Mouse (Mus musculus) olfactory bulb, adult 2 months (tissue): ENCODE results near the gene Caml.

ENCODE experiments used
- CTCF ChIP-seq: fragments of 200-500 bp; IDR thresholded peaks from 2 replicates; pipeline ENCODE4 v1.5.1; 2012; ENCODE audit warnings: low read depth, mild to moderate bottlenecking, low read length, moderate library complexity; ENCODE audit not compliant: insufficient read depth
- POLR2A ChIP-seq: fragments of 200-500 bp; IDR thresholded peaks from 2 replicates; pipeline ENCODE4 v1.6.1; 2012; ENCODE audit warnings: mild to moderate bottlenecking, low read depth, low read length, moderate library complexity; ENCODE audit not compliant: insufficient read depth

GRCm38 (mm10) chr13:55644525-55644924, 21.7 kb downstream of the Caml start:
- no peak for TF ChIP-seq POLR2A
- no peak for TF ChIP-seq CTCF
